Mouse (Mus musculus): ENCODE data around the gene Cemip.

The Cemip gene

GRCm38 (mm10) chr7:84029120-84029771 lies 57.1 kb downstream of the Cemip start:
- DNase-seq (ENCODE audit: low read depth, low spot score): no peak

- no peak for DNase-seq (ENCODE audit: low read depth, low spot score)
These were observed 57.9 kb downstream of the Cemip start for GRCm38 (mm10) chr7:84028368-84028767.

- no peak for DNase-seq (ENCODE audit: low read depth, low spot score)
These were observed 59.2 kb downstream of the Cemip start for GRCm38 (mm10) chr7:84026950-84027585.

- no peak for DNase-seq (ENCODE audit: low read depth, low spot score)
These were observed 60.2 kb downstream of the Cemip start for GRCm38 (mm10) chr7:84026090-84026489.

- DNase-seq (ENCODE audit: low read depth, low spot score): no peak
These were observed 62.8 kb downstream of the Cemip start for GRCm38 (mm10) chr7:84023466-84023865.

GRCm38 (mm10) chr7:84022462-84022861 lies 63.8 kb downstream of the Cemip start:
- DNase-seq (ENCODE audit: low read depth, low spot score): no peak

GRCm38 (mm10) chr7:84019381-84019780 lies 66.9 kb downstream of the Cemip start:
- DNase-seq (ENCODE audit: low read depth, low spot score): no peak

GRCm38 (mm10) chr7:84018291-84019266 lies 67.7 kb downstream of the Cemip start:
- DNase-seq (ENCODE audit: low read depth, low spot score): no peak

- DNase-seq (ENCODE audit: low read depth, low spot score): no peak
These were observed 71.3 kb downstream of the Cemip start for GRCm38 (mm10) chr7:84015050-84015449.

GRCm38 (mm10) chr7:84013656-84014055 lies 72.6 kb downstream of the Cemip start:
- DNase-seq (ENCODE audit: low read depth, low spot score): no peak

- DNase-seq (ENCODE audit: low read depth, low spot score): no peak
These were observed 81.9 kb downstream of the Cemip start for GRCm38 (mm10) chr7:84004357-84004756.

GRCm38 (mm10) chr7:84001516-84001915 lies 84.8 kb downstream of the Cemip start:
- DNase-seq (ENCODE audit: low read depth, low spot score): no peak

GRCm38 (mm10) chr7:84000671-84001070 lies 85.6 kb downstream of the Cemip start:
- DNase-seq (ENCODE audit: low read depth, low spot score): no peak

- no peak for DNase-seq (ENCODE audit: low read depth, low spot score)
These were observed 86.7 kb downstream of the Cemip start for GRCm38 (mm10) chr7:83999647-84000046.

GRCm38 (mm10) chr7:83994348-83994747 lies 92.0 kb downstream of the Cemip start:
- DNase-seq (ENCODE audit: low read depth, low spot score): no peak

- no peak for DNase-seq (ENCODE audit: low read depth, low spot score)
These were observed 97.0 kb downstream of the Cemip start for GRCm38 (mm10) chr7:83989294-83989693.

- no peak for DNase-seq (ENCODE audit: low read depth, low spot score)
These were observed 100.6 kb downstream of the Cemip start for GRCm38 (mm10) chr7:83985751-83986150.

GRCm38 (mm10) chr7:83982566-83982965 lies 103.7 kb downstream of the Cemip start:
- DNase-seq (ENCODE audit: low read depth, low spot score): no peak

GRCm38 (mm10) chr7:83978945-83979536 lies 107.3 kb downstream of the Cemip start:
- no peak for DNase-seq (ENCODE audit: low read depth, low spot score)

- DNase-seq (ENCODE audit: low read depth, low spot score): no peak
These were observed 107.9 kb downstream of the Cemip start for GRCm38 (mm10) chr7:83978410-83978809.

GRCm38 (mm10) chr7:83976413-83976958 lies 109.8 kb downstream of the Cemip start:
- no peak for DNase-seq (ENCODE audit: low read depth, low spot score)

- no peak for DNase-seq (ENCODE audit: low read depth, low spot score)
These were observed 111.0 kb downstream of the Cemip start for GRCm38 (mm10) chr7:83975283-83975682.

All from c-Kit-negative CD71-positive TER-119-positive erythroid progenitor cells, embryonic 14.5 days (primary cell).